Mouse (Mus musculus) stomach, postnatal 0 days (tissue): ENCODE results near the gene Slc25a23.

Experiments
- CTCF ChIP-seq: IDR thresholded peaks from 2 replicates; pipeline ENCODE4 v1.5.1; 2016; ENCODE audit warnings: antibody characterized with exemption, low read depth, mild to moderate bottlenecking, moderate library complexity
- EP300 ChIP-seq: optimal IDR thresholded peaks from 2 replicates; pipeline ENCODE3; 2016; ENCODE audit warnings: antibody characterized with exemption

- no peak for TF ChIP-seq CTCF
- TF ChIP-seq EP300, result no peak
Measured at GRCm38 (mm10) chr17:56996506-56996905, 63.2 kb downstream of the Slc25a23 start.
